Mouse (Mus musculus) C2C12 (cell line): ENCODE data around the gene Galnt17. TPM values are rescaled to one million over a fixed set of nuclear protein-coding genes. Genes with fewer than 3 reads are reported as not detected.

Experiments used
- H3K27me3 ChIP-seq: one replicate; pipeline ENCODE4 v1.6.1; 2011; ENCODE audit not compliant: control insufficient read depth, insufficient read depth, insufficient read length
- H3K36me3 ChIP-seq: one replicate; pipeline ENCODE4 v1.6.1; 2011; ENCODE audit not compliant: control insufficient read depth, insufficient read depth
- H3K4me3 ChIP-seq: one replicate; pipeline ENCODE4 v1.5.1; 2011; ENCODE audit warnings: mild to moderate bottlenecking, control low read depth; ENCODE audit not compliant: poor library complexity, insufficient read depth, severe bottlenecking
- H3K79me2 ChIP-seq: one replicate; pipeline ENCODE4 v1.6.1; 2011; ENCODE audit not compliant: control insufficient read depth, insufficient read depth
- H3K79me3 ChIP-seq: one replicate; pipeline ENCODE4 v1.6.1; 2011; ENCODE audit warnings: low read depth, control low read depth
- H3ac ChIP-seq: one replicate; pipeline ENCODE3; 2011; ENCODE audit warnings: low read depth; ENCODE audit not compliant: control insufficient read depth, insufficient read length
- CEBPB ChIP-seq: IDR thresholded peaks from one replicate; pipeline ENCODE4 v1.6.1; 2011; ENCODE audit warnings: low read depth, mild to moderate bottlenecking, control low read depth, moderate library complexity
- CTCF ChIP-seq: IDR thresholded peaks from one replicate; pipeline ENCODE4 v1.5.1; 2011; ENCODE audit not compliant: control insufficient read depth, insufficient read depth, insufficient read length
- FOSL1 ChIP-seq: IDR thresholded peaks from one replicate; pipeline ENCODE4 v1.8.0; 2011; ENCODE audit warnings: mild to moderate bottlenecking, low read length; ENCODE audit not compliant: poor library complexity, insufficient read depth, severe bottlenecking
- MAX ChIP-seq: IDR thresholded peaks from one replicate; pipeline ENCODE4 v1.6.1; 2011; ENCODE audit warnings: mild to moderate bottlenecking, control low read depth
- MYOD1 ChIP-seq: IDR thresholded peaks from one replicate; pipeline ENCODE4 v1.6.1; 2011; ENCODE audit warnings: low read depth; ENCODE audit not compliant: control insufficient read depth, insufficient read length
- MYOG ChIP-seq: IDR thresholded peaks from one replicate; pipeline ENCODE4 v1.6.1; 2011; ENCODE audit not compliant: control insufficient read depth, insufficient read length; ENCODE audit errors: extremely low read depth
- USF1 ChIP-seq: IDR thresholded peaks from one replicate; pipeline ENCODE4 v1.6.1; 2011; ENCODE audit warnings: low read depth, mild to moderate bottlenecking, control low read depth, moderate library complexity
- polyA plus RNA-seq: library from polyadenylated mRNA; unstranded; fragments of >200 nt; fragmentation: generic; extraction: Trizol; gene quantifications from one replicate; pipeline ENCODE4 v1.2.1, GENCODE M21; 2012; ENCODE audit warnings: missing spikeins

The Galnt17 gene
- polyA plus RNA-seq, 1 experiment, result 0.04 TPM

DNA sequence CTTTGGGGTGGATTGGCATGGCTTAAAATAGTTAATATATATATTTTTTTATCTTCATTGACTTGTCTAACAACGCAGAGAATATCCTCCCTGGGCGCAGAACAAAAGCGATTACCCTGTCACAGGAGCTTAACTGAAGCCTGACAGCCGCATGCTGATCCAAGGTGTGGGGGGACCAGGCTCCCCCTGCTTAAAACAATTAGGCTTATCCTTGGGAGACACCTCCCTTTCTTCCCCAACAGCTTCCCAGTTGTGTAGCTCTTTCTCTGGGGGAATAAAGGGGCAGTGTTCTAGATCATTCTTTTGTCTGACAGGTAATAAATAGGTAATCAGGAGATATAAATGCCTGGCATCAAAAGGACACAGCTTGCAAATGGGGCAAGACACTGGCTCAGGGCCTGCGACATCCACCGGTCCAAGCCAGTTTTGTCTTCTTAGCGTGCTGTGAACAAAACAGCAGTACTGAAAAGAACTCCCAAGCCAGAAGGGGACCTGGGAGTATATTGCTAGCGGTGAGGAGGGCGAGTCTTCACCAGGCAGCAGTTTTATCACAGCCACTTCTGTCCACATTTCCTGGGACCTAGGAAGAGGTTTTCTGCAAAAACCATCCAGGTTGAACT lies 288.8 kb downstream of the Galnt17 start:
- Histone ChIP-seq H3K79me3 (no peaks in the 10 kb centered on the region), H3ac (no peak overlapping the region), H3K4me3 (no peak overlapping the region), H3K27me3 (no peaks in the 10 kb centered on the region), H3K79me2 (no peaks in the 10 kb centered on the region), H3K36me3 (no peaks in the 10 kb centered on the region)
- no peak for TF ChIP-seq USF1

DNA sequence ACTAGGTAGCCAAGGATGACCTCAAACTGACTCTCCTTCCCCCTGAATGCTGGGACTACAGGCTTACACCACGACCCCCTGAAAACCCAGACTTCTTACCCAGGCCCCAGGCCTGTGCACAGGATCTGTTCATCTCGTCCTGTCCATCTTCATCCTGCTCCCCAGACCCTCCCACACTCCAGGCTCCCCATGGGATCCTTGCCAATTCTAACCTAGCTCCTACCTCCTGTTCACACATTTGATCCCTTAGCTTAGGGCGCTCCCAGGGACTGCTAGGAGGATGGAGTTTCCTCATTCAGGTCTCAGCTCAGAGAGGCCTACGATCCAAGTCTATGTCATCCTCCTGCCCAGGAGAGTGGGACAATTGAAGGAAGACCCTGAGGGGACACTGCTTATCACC lies 292.2 kb downstream of the Galnt17 start:
- Histone ChIP-seq H3K79me3 (no peaks in the 10 kb centered on the region), H3K79me2 (no peaks in the 10 kb centered on the region), H3K4me3 (no peak overlapping the region), H3K36me3 (no peaks in the 10 kb centered on the region), H3K27me3 (no peaks in the 10 kb centered on the region), H3ac (no peak overlapping the region)
- TF ChIP-seq MYOG (no peak), USF1 (no peak), CTCF (no peak), FOSL1 (no peak), MYOD1 (no peak), CEBPB (no peak), MAX (no peak)

DNA sequence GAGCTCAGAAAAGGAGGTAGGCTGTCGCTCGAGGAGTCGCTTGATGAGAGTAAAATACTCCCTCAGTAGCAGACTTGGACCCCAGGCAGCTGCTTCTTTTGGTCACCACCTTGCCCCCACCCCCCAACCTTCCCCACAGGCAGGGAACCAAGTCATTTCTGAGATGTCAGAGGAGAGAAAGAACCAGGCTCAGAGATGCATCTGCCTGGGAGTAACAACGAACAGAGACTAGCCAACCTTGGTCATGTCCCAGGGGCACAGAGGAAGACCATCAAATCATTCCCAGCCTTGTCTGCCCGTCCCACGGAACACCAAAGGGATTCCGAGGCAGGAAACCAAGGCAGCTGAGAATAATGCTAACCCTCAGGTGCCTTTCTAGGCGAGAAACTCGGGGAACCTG lies 293.0 kb downstream of the Galnt17 start:
- Histone ChIP-seq H3K4me3 (no peak overlapping the region), H3K79me3 (no peaks in the 10 kb centered on the region), H3ac (no peak overlapping the region), H3K79me2 (no peaks in the 10 kb centered on the region), H3K36me3 (no peaks in the 10 kb centered on the region), H3K27me3 (no peaks in the 10 kb centered on the region)
- TF ChIP-seq CTCF (no peak), MAX (no peak), MYOG (no peak), FOSL1 (no peak), MYOD1 (no peak), CEBPB (no peak), USF1 (no peak)

DNA sequence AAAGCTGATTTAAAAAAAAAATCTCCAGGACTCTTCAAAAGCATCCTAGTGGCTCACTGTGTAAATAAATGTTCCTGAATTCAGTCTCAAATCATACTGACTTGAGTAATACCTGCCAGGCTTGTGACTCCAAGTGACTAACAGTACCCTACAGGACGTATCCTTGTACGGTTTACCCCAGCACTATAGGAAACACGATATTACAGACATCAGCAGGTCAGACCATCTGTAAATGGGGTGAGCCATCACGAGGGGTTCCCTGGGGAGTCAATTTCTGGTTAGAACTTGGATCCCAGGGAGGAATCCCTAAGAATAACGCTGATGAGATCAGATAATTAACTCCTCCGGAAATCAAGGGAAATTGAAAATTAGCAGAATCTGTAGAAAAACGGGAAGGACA lies 294.5 kb downstream of the Galnt17 start:
- Histone ChIP-seq H3K79me2 (no peaks in the 10 kb centered on the region), H3K4me3 (no peak overlapping the region), H3K79me3 (no peaks in the 10 kb centered on the region), H3K27me3 (no peaks in the 10 kb centered on the region), H3ac (no peak overlapping the region), H3K36me3 (no peaks in the 10 kb centered on the region)
- TF ChIP-seq CEBPB, result no peak
- no peak for TF ChIP-seq USF1
- TF ChIP-seq MYOD1, result no peak
- no peak for TF ChIP-seq FOSL1
- TF ChIP-seq MYOG, result no peak
- no peak for TF ChIP-seq CTCF
- TF ChIP-seq MAX, result no peak

DNA sequence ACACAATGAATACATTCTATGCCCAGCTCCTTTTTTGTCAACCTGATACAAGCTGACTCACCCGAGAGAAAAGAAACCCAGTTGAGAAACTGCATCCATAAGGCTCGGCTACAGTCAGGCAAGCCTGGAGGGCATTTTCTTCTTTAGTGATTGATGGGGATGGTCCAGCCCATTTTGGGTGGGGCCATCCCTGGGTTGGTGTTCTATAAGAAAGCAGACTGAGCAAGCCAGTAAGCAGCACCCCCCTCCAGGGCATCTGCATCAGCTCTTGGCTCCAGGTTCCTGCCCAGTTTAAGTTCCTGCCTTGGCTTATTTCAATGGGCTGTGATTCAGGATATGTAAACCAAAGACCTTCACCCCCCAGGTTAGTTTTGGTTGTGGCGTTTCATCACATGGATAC lies 295.2 kb downstream of the Galnt17 start:
- Histone ChIP-seq H3K79me3 (no peaks in the 10 kb centered on the region), H3K36me3 (no peaks in the 10 kb centered on the region), H3K79me2 (no peaks in the 10 kb centered on the region), H3K27me3 (no peaks in the 10 kb centered on the region), H3K4me3 (no peak overlapping the region), H3ac (no peak overlapping the region)
- TF ChIP-seq FOSL1 (no peak), CTCF (no peak), MYOD1 (no peak), USF1 (no peak), MAX (no peak), CEBPB (no peak), MYOG (no peak)

DNA sequence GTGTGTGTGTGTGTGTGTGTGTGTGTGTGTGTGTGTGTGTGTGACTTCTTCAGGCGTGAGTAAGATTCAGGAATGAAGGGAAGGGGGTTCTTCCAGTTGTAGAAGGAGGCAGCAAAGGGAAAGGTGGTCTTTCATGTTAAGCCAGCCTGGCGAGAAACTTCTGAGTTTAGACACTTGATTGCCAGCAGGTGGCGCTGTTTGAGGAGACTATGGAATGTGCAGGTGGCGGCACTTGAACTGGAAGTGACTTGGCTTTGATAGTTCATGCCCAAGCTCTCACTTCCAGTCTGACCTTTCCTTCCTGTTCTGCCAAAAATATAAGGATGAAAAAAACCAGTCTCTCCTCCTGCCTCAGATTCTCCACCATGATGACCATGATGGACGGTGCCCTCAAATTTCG lies 298.8 kb downstream of the Galnt17 start:
- H3K36me3 ChIP-seq, result no peaks in the 10 kb centered on the region
- no peaks in the 10 kb centered on the region for H3K79me3 ChIP-seq
- no peak for TF ChIP-seq USF1
- no peak for TF ChIP-seq CTCF
- no peak for TF ChIP-seq MAX
- no peak for TF ChIP-seq MYOG
- TF ChIP-seq FOSL1, result no peak
- TF ChIP-seq MYOD1, result no peak
- no peak for TF ChIP-seq CEBPB
- H3K79me2 ChIP-seq, result no peaks in the 10 kb centered on the region
- H3K4me3 ChIP-seq, result no peak overlapping the region
- no peak overlapping the region for H3ac ChIP-seq
- no peaks in the 10 kb centered on the region for H3K27me3 ChIP-seq
